Mouse (Mus musculus): ENCODE results near the gene 6330403K07Rik. TPM values are rescaled to one million over a fixed set of nuclear protein-coding genes. Genes with fewer than 3 reads are reported as not detected.

6330403K07Rik gene
- 100 to 1,000 TPM; 196 to 210 TPM for total RNA-seq (2021)

- DNase-seq: peak; percentile 47 to 53
Measured at GRCm38 (mm10) chr11:71033163-71033761, at the start of gene 6330403K07Rik. 6330403K07Rik (minus strand) TSS chr11:71033513.

- no peak for DNase-seq
Measured at GRCm38 (mm10) chr11:71076342-71076741, 43.0 kb upstream of the 6330403K07Rik start.

- no peak for DNase-seq
Measured at GRCm38 (mm10) chr11:71052554-71052953, 19.2 kb upstream of the 6330403K07Rik start.

GRCm38 (mm10) chr11:71039526-71040298, 6.4 kb upstream of the 6330403K07Rik start:
- DNase-seq: no peak

GRCm38 (mm10) chr11:71032491-71033162, 686 bp downstream of the 6330403K07Rik start:
- peak; percentile 42 to 43 for DNase-seq

GRCm38 (mm10) chr11:71032070-71032469, 1.2 kb downstream of the 6330403K07Rik start:
- no peak for DNase-seq

GRCm38 (mm10) chr11:71029403-71030118, 3.8 kb downstream of the 6330403K07Rik start:
- no peak for DNase-seq

GRCm38 (mm10) chr11:71028280-71028679, 5.0 kb downstream of the 6330403K07Rik start:
- DNase-seq: no peak

GRCm38 (mm10) chr11:71019201-71020068, 13.9 kb downstream of the 6330403K07Rik start, which contains the start of the genes Mis12 and Derl2:
Mis12 (plus strand) TSS chr11:71019611.
Derl2 (minus strand) TSS chr11:71019841.
- DNase-seq: peak; percentile 98 to 99

GRCm38 (mm10) chr11:71018416-71019200, 14.7 kb downstream of the 6330403K07Rik start:
- no peak for DNase-seq

GRCm38 (mm10) chr11:71017051-71017450, 16.3 kb downstream of the 6330403K07Rik start:
- DNase-seq: no peak

GRCm38 (mm10) chr11:71012743-71013142, 20.6 kb downstream of the 6330403K07Rik start:
- no peak for DNase-seq

GRCm38 (mm10) chr11:71008321-71008720, 25.0 kb downstream of the 6330403K07Rik start:
- no peak for DNase-seq

GRCm38 (mm10) chr11:71007831-71008230, 25.5 kb downstream of the 6330403K07Rik start:
- DNase-seq: no peak

GRCm38 (mm10) chr11:71007026-71007425, 26.3 kb downstream of the 6330403K07Rik start:
- no peak for DNase-seq

GRCm38 (mm10) chr11:71005046-71005445, 28.3 kb downstream of the 6330403K07Rik start:
- DNase-seq: no peak

- peak; percentile 96 to 97 for DNase-seq
Measured at GRCm38 (mm10) chr11:71004316-71004773, 29.0 kb downstream of the 6330403K07Rik start, which contains the start of gene Dhx33. Dhx33 (minus strand) TSS chr11:71004437.

GRCm38 (mm10) chr11:71003611-71004315, 29.6 kb downstream of the 6330403K07Rik start:
- DNase-seq: no peak

GRCm38 (mm10) chr11:71001167-71001566, 32.1 kb downstream of the 6330403K07Rik start:
- peak; percentile 66 to 75 for DNase-seq
